Mouse (Mus musculus) layer of hippocampus, adult 11-12 months (tissue): ENCODE measurements at regions not wholly inside any gene's neighbourhood (a gene's known extent, or its start where the extent isn't known, plus 50 kb on each side); places are given as distances from the start of the nearest gene placed in this dataset.
A peak's percentile ranks its signal among the peaks of the same experiment; 100 is the strongest.

ENCODE experiments used
- DNase-seq: peaks from one replicate; pipeline ENCODE4 v3.0.0; 2022; ENCODE audit warnings: low spot score

DNA sequence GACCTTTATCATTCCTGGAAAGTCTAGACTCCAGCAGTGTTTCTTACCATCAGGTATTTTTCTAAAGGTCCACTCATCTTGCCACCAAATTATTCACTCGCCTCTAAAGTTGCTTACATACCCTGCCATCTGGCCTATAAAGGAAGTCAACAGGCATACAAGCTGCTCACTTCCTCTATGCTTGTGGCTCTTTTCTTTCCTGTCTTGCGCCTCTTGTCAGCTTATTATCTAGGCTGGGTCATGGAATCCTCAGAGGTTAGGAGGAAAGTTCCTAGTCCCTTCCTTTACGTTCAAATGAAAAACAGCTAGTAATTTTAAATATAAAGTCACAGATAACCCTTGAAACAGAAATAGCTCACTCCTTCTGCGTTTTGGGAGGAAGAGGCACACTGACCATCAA lies 97.9 kb downstream of the Lipi start:
- no peak for DNase-seq

- no peak for DNase-seq
Observed at GRCm38 (mm10) chr16:75483878-75484277, 102.0 kb downstream of the Lipi start.

DNA sequence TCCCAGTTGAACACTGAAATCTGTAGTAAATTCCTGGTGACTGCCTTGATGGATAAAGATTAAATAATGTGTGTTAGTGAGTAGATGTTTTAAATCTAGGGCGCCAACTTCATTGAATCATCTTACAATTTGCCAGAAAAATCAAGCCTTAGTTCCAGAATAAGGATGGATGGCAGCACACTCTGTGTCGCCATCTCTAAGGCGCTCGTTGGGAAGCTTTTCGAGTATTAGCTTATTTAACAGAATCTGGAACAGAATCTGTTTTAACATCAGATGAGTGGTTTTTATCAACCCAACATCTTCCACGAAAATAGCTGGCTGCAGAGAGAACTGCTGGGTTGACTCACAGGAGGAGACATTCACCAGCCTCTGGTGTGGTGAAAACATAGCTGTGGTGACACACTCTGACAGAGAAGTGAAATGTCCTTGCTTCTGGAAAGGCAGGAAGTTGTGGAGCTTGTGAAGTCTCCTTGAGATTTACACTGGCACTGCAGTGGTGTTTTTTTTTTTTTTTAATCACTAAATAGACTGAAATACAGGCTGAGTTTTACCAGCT lies 120.4 kb downstream of the Lipi start:
- no peak for DNase-seq

GRCm38 (mm10) chr16:75462136-75462535 lies 123.7 kb downstream of the Lipi start:
- DNase-seq: no peak

DNA sequence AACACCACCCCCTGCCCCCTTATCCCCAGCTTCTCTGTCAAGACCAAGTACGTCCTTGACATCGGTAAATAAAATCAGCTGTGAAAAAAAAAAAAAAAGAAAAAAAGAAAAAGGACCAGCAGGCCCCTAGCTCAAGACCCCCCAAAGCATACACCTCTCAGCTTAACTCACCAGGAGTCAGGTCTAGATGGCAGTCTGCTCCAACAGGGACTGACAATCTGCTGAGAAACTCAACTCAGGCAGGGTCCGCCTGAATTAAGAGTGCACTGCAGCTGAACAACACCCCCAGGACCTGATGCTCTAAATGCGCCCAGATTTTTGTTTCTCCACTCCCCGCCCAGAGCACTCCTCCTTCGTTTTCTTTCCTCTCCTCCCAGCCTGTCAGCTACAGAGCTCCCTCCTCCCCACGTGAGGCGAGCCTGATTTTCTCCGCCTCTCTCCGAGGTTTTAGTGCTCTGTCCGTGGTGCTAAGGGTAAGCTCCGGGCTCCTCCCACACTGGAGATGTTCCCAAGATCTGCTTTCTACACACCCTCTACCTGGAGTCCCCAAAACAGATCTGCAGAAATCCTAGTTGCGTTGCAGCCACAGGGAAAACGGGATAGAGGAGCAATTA lies 138.9 kb downstream of the Lipi start:
- peak; percentile 17 for DNase-seq

DNA sequence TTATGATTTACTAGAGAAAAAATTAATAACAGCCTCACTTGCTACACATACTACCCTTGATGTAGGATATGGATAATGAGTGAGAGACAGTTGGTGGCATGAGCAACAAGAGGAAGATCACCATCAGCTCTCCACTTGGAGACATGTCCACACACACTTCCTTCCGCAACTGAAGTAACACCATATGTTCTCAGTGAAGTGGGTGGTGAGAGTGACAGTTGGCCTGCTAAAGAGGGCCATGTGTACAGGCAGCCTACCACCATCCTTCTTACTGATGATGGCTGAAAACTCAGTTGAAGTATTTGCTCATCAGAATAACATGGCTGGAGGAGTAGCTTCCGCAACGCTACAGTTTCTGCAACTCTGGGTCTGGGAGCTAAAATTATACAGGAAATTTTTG lies 146.6 kb downstream of the Lipi start:
- DNase-seq: no peak

- DNase-seq: no peak
Observed at GRCm38 (mm10) chr16:75433227-75433626, 152.6 kb downstream of the Lipi start.

DNA sequence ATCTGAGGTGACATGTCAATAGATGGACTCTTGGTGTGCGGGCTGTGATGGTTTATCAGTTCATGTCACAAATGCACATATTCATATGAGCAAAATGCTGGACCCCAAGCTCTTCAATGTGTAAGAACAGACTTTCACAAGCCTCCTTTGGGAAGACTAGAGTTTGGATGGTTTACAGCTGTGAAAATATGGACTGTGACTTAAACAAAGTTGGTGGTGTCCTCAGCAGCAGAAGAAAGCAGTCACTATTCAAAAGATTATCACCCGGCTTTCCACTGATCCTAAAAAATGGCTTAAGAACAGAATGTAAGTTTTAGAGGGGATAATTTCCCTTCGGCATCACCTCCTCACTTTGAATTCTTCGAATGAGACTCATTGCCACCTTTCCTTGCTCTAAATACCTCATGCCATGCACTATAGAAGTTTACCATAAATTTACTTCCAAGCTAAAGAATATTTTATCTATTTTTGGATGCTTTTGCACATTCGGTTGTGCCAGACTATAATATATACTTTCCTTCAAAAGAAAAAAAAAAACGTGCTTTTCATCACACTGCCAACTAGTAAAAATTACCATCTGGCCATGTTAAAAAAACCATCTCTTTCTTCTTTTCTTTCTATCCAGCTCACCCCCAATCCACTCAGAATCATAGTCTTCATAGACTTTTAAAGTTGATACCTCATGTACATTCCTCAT lies 201.2 kb downstream of the Lipi start:
- no peak for DNase-seq

DNA sequence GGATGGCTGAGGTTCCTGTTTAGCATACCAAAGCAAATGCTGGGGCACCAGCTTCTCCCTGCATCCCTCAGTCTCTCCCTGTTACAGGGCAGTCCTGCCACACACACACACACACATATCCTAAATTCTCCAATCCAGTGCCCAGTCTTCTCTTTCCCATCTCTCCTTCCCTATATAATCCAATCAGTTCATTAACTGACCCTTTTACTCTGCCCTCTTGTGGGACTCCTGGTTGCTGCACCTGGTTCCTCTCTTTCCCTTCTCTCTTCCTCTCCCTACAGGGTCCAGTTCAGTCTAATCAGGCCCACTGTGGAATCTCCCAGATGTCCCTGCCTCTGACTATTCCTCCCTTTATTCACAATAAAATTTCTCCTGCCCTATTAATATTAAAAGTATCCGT lies 204.7 kb downstream of the Lipi start:
- no peak for DNase-seq

GRCm38 (mm10) chr16:75369700-75370099 lies 216.2 kb downstream of the Lipi start:
- DNase-seq: no peak

- DNase-seq: peak; percentile 17
Observed at GRCm38 (mm10) chr16:75366727-75367126, 219.1 kb downstream of the Lipi start.

DNA sequence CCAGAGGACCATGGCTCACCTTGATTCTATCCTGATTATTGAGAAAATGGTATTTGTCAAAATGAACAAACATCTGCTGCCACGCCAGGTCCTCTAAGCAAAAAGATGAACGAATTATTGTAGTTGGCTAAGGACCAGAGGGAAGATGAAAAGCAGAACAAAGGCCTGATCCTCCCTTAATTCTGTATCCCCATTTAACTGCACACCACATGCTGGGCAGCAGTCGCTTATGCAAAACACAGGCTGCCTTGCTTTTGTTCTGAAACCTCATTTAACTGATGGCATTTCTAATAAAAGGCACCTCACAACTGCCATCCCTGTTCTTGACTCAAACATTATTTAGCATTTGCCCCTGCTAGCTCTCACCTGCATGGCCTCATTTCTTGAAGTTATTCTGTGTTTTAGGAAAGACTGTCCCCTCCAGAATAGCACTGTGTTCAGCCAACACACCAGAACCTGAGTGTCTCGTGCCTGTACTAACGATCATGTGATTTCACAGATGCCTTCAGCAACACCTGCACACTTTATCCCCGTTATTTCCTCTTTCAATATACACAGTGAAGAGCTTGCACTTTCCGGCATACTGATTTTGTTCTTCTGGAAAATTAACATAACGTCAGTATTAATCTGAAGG lies 220.4 kb downstream of the Lipi start:
- no peak for DNase-seq

DNA sequence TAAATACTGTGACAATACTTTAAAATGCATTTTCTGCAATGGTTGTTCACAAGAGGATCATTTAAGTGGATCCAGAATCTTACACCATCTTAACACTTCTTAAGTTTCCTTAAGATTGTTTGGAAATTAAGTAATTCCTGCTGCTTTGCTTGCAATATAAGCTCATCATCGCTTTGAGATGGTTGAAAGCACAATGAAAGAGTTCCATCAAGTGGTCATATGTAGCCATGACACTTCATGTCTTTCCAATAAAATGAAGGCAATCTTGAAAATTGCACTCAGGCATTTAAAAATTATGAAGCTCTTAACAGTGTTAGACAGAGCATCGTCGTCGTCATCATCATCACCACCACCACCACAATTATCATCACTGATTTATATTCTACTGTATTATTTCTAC lies 223.8 kb downstream of the Lipi start:
- no peak for DNase-seq

DNA sequence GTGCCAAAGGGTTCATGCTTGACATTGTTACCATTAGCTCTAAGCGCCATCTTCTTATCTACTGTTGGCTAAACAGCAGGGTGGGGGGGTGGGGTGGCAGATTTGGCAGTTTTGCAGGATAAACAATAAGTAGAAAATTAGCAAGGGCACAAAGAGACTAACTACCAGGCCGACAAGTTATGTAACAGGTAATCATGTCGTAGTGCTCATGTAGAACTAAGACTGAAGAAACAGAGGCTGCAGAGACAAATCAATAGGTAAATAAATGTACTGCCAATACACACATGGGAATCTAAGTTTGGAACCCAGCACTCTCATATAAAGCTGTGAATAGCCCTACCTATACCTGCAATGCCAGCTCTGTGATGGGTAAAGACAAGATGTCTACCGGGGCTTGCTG lies 225.1 kb downstream of the Lipi start:
- DNase-seq: no peak

DNA sequence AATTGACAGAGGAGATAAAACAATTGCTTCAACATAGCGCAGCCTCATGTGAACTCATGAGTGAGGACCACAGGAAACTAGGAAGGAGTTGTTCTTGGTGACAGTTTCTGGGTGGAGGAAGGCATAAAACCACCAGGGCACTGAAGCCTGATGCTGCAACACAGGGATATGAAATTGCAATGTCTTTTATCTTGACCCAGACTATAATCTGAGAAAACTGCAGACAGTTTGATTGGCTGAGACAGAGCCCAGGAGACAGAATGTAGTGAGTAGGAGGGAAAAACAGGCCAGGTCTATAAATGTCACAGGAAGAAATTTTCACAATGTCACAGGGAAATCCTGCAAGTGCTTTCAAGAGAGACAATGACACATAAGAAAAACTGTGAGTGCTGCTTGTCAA lies 232.5 kb downstream of the Lipi start:
- no peak for DNase-seq

DNA sequence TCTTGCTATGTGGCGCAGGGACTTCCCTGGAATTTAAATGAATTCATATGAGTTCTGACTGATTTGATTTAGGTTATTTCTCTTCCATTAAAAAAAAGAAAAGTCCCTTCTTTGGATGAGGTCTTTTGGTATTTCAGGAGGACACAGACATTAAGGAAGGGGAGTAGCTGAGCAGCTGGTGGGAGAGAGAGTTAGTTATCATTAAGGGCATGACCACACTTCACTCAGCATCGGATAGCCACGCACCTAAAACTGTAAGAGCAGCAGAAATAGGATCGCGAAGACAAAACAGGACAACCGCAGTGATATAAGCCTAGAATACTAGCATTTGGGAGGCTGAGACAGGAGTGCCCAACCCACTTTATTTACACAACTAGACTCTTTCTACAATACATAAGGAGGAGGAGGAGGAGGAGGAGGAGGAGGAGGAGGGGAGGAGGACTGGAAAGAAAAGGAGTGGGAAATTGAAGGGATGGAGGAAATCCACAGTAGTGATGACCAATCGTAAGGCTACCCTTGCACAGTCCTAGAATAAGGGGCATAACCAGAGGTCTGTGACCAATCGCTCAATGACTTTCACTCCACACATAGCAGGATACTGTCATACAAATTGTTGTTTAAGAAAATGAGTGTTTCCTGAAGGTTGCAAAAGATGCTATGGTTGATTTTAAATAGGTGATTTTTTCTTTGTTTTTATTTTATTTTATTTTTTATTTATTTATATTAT lies 241.5 kb downstream of the Lipi start:
- DNase-seq: no peak

DNA sequence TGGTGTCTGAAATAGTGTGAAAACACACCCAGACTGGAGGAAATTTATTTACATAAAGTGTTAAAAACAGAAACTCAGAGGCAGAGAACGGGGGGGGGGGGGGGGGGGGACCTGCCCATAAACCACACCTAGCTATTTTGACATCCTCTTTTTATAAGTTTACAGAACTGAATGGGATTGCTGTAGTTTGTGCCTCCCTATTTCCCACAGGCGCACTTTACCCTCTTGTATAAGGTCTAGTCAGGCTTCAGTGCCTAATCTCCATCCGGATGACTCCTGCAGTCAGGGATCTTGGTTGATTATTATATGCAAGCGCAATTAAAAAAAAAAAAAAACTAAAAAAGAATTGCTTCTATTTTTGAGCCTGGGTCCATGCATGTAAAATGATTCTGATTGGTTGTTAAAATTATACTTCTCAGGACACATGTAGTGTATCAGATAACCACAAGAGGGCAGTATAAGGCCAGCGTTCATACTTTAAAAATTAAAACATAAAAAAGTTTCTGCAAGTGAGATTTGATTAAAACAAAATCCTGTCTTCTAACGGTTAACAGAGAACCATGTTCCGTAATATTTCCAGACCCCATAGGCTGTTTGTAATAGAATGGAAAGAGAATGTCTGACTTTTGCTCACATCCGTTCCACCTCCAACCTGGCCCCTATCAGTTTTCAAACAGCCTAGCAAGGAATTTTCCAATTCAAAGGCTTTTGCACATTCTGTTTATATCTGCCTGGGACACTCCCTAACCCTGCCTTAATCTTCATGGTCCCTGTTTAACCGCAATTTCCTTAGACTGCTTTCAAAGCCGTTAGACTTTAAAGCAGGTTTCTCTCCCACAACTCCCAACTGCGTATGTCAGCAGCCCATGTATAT lies 242.6 kb downstream of the Lipi start:
- no peak for DNase-seq

GRCm38 (mm10) chr16:75334228-75334627 lies 251.6 kb downstream of the Lipi start:
- DNase-seq: no peak

- no peak for DNase-seq
Observed at GRCm38 (mm10) chr16:75333750-75334149, 252.1 kb downstream of the Lipi start.

DNA sequence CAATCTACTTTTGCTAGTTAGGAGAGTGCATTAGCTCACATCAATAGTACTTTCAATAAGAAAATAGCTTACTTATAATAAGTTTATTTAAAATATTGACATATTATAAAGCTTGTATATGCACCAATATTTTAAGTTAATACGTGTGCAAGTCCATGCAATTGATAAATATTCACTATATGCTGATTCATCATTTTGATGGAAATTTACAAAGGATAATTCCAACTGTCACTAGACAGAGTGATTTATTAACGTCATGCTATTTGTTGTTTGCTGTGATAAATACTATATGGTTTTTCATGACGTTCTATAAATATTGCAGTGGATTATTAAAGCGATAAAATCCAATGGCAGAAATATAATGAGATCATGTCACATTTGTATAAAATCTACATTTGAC lies 253.0 kb downstream of the Lipi start:
- no peak for DNase-seq

- DNase-seq: no peak
Observed at GRCm38 (mm10) chr16:75325296-75325695, 260.6 kb downstream of the Lipi start.

GRCm38 (mm10) chr16:75304743-75305142 lies 281.1 kb downstream of the Lipi start:
- no peak for DNase-seq
